Mouse (Mus musculus): ENCODE data around the gene Lrp8.

Lrp8 gene

GRCm38 (mm10) chr4:107808655-107809054 lies 6.6 kb downstream of the Lrp8 start:
- DNase-seq (ENCODE audit: low spot score in 2 of 2): no peak

GRCm38 (mm10) chr4:107811006-107811405 lies 8.9 kb downstream of the Lrp8 start:
- no peak for DNase-seq (ENCODE audit: low spot score in 2 of 2)

- no peak for DNase-seq (ENCODE audit: low spot score in 2 of 2)
Measured at GRCm38 (mm10) chr4:107811716-107812330, 9.8 kb downstream of the Lrp8 start.

GRCm38 (mm10) chr4:107812336-107812735 lies 10.3 kb downstream of the Lrp8 start:
- no peak for DNase-seq (ENCODE audit: low spot score in 2 of 2)

- peak in 1 of 2 experiments; percentile 63 for DNase-seq (ENCODE audit: low spot score in 2 of 2)
Measured at GRCm38 (mm10) chr4:107816459-107816858, 14.4 kb downstream of the Lrp8 start.

- peak in 1 of 2 experiments; percentile 36 for DNase-seq (ENCODE audit: low spot score in 2 of 2)
Measured at GRCm38 (mm10) chr4:107817463-107817862, 15.4 kb downstream of the Lrp8 start.

- DNase-seq (ENCODE audit: low spot score in 2 of 2): peak in 1 of 2 experiments; percentile 48
Measured at GRCm38 (mm10) chr4:107819990-107820719, 18.1 kb downstream of the Lrp8 start.

- DNase-seq (ENCODE audit: low spot score in 2 of 2): no peak
Measured at GRCm38 (mm10) chr4:107820856-107821619, 19.0 kb downstream of the Lrp8 start.

- DNase-seq (ENCODE audit: low spot score in 2 of 2): peak in 1 of 2 experiments; percentile 26
Measured at GRCm38 (mm10) chr4:107822936-107823411, 20.9 kb downstream of the Lrp8 start.

- no peak for DNase-seq (ENCODE audit: low spot score in 2 of 2)
Measured at GRCm38 (mm10) chr4:107823511-107823910, 21.4 kb downstream of the Lrp8 start.

- peak; percentile 54 to 69 for DNase-seq (ENCODE audit: low spot score in 2 of 2)
Measured at GRCm38 (mm10) chr4:107828727-107829218, 26.7 kb downstream of the Lrp8 start.

GRCm38 (mm10) chr4:107829675-107830074 lies 27.6 kb downstream of the Lrp8 start:
- peak in 1 of 2 experiments; percentile 47 for DNase-seq (ENCODE audit: low spot score in 2 of 2)

GRCm38 (mm10) chr4:107830189-107830588 lies 28.1 kb downstream of the Lrp8 start:
- DNase-seq (ENCODE audit: low spot score in 2 of 2): peak; percentile 73 to 75

GRCm38 (mm10) chr4:107830821-107831221 lies 28.8 kb downstream of the Lrp8 start:
- no peak for DNase-seq (ENCODE audit: low spot score in 2 of 2)

- DNase-seq (ENCODE audit: low spot score in 2 of 2): no peak
Measured at GRCm38 (mm10) chr4:107831678-107832077, 29.6 kb downstream of the Lrp8 start.

- DNase-seq (ENCODE audit: low spot score in 2 of 2): no peak
Measured at GRCm38 (mm10) chr4:107833525-107833924, 31.5 kb downstream of the Lrp8 start.

GRCm38 (mm10) chr4:107834643-107835314 lies 32.7 kb downstream of the Lrp8 start:
- DNase-seq (ENCODE audit: low spot score in 2 of 2): no peak

GRCm38 (mm10) chr4:107835508-107835909 lies 33.4 kb downstream of the Lrp8 start:
- DNase-seq (ENCODE audit: low spot score in 2 of 2): no peak

GRCm38 (mm10) chr4:107836758-107837157 lies 34.7 kb downstream of the Lrp8 start:
- peak; percentile 54 to 75 for DNase-seq (ENCODE audit: low spot score in 2 of 2)

GRCm38 (mm10) chr4:107837910-107838309 lies 35.8 kb downstream of the Lrp8 start:
- DNase-seq (ENCODE audit: low spot score in 2 of 2): no peak

- no peak for DNase-seq (ENCODE audit: low spot score in 2 of 2)
Measured at GRCm38 (mm10) chr4:107843687-107844086, 41.6 kb downstream of the Lrp8 start.

GRCm38 (mm10) chr4:107844971-107845370 lies 42.9 kb downstream of the Lrp8 start:
- peak in 1 of 2 experiments; percentile 78 for DNase-seq (ENCODE audit: low spot score in 2 of 2)

All from left cerebral cortex, adult 9 months (tissue).